Mouse (Mus musculus): ENCODE data around the gene Ccdc63.
"Not testable (repeated sequence)": the region's sequence is repeated elsewhere in the genome, so short reads cannot be mapped to it uniquely, and the experiment has no call there.

Ccdc63 gene

GRCm38 (mm10) chr5:122140723-122141122 is at the start of gene Ccdc63:
Gene Ccdc63 (minus strand): TSS chr5:122140823.
- in situ Hi-C loops (cut with MboI; ENCODE audit: low sequenced_read_pairs): no loop called here

GRCm38 (mm10) chr5:122189115-122189514 is 48.5 kb upstream of the Ccdc63 start:
- in situ Hi-C loops (cut with MboI; ENCODE audit: low sequenced_read_pairs): no loop called here

GRCm38 (mm10) chr5:122184858-122185257 is 44.2 kb upstream of the Ccdc63 start:
- in situ Hi-C loops (cut with MboI; ENCODE audit: low sequenced_read_pairs): not testable (repeated sequence)

GRCm38 (mm10) chr5:122184283-122184806 is 43.7 kb upstream of the Ccdc63 start:
- in situ Hi-C loops (cut with MboI; ENCODE audit: low sequenced_read_pairs): no loop called here

GRCm38 (mm10) chr5:122179665-122180064 is 39.0 kb upstream of the Ccdc63 start:
- in situ Hi-C loops (cut with MboI; ENCODE audit: low sequenced_read_pairs): no loop called here

- in situ Hi-C loops (cut with MboI; ENCODE audit: low sequenced_read_pairs): no loop called here
Observed at GRCm38 (mm10) chr5:122176398-122176797, 35.8 kb upstream of the Ccdc63 start.

GRCm38 (mm10) chr5:122175961-122176360 is 35.3 kb upstream of the Ccdc63 start:
- in situ Hi-C loops (cut with MboI; ENCODE audit: low sequenced_read_pairs): no loop called here

GRCm38 (mm10) chr5:122175402-122175801 is 34.8 kb upstream of the Ccdc63 start:
- in situ Hi-C loops (cut with MboI; ENCODE audit: low sequenced_read_pairs): no loop called here

GRCm38 (mm10) chr5:122171058-122171457 is 30.4 kb upstream of the Ccdc63 start:
- in situ Hi-C loops (cut with MboI; ENCODE audit: low sequenced_read_pairs): no loop called here

GRCm38 (mm10) chr5:122168344-122169069 is 27.9 kb upstream of the Ccdc63 start:
- in situ Hi-C loops (cut with MboI; ENCODE audit: low sequenced_read_pairs): no loop called here

GRCm38 (mm10) chr5:122166636-122167161 is 26.1 kb upstream of the Ccdc63 start:
- in situ Hi-C loops (cut with MboI; ENCODE audit: low sequenced_read_pairs): no loop called here

- in situ Hi-C loops (cut with MboI; ENCODE audit: low sequenced_read_pairs): no loop called here
Observed at GRCm38 (mm10) chr5:122165233-122165915, 24.8 kb upstream of the Ccdc63 start.

GRCm38 (mm10) chr5:122164011-122164410 is 23.4 kb upstream of the Ccdc63 start:
- in situ Hi-C loops (cut with MboI; ENCODE audit: low sequenced_read_pairs): no loop called here

- in situ Hi-C loops (cut with MboI; ENCODE audit: low sequenced_read_pairs): no loop called here
Observed at GRCm38 (mm10) chr5:122163194-122163593, 22.6 kb upstream of the Ccdc63 start.

GRCm38 (mm10) chr5:122158557-122159515 is 18.2 kb upstream of the Ccdc63 start:
- in situ Hi-C loops (cut with MboI; ENCODE audit: low sequenced_read_pairs): no loop called here

- in situ Hi-C loops (cut with MboI; ENCODE audit: low sequenced_read_pairs): no loop called here
Observed at GRCm38 (mm10) chr5:122157827-122158381, 17.3 kb upstream of the Ccdc63 start, which contains the start of gene Ppp1cc. Gene Ppp1cc (plus strand): TSS chr5:122158278.

GRCm38 (mm10) chr5:122156486-122156885 is 15.9 kb upstream of the Ccdc63 start:
- in situ Hi-C loops (cut with MboI; ENCODE audit: low sequenced_read_pairs): no loop called here

GRCm38 (mm10) chr5:122155613-122156012 is 15.0 kb upstream of the Ccdc63 start:
- in situ Hi-C loops (cut with MboI; ENCODE audit: low sequenced_read_pairs): no loop called here

GRCm38 (mm10) chr5:122154782-122155181 is 14.2 kb upstream of the Ccdc63 start:
- in situ Hi-C loops (cut with MboI; ENCODE audit: low sequenced_read_pairs): no loop called here

- in situ Hi-C loops (cut with MboI; ENCODE audit: low sequenced_read_pairs): no loop called here
Observed at GRCm38 (mm10) chr5:122154006-122154405, 13.4 kb upstream of the Ccdc63 start.
